Mouse (Mus musculus): ENCODE data around the gene Carns1.

- TF ChIP-seq CTCF (IDR thresholded peaks at IDR 0.05; ENCODE audit: low read depth) (no peak), EP300 (IDR thresholded peaks at IDR 0.05; ENCODE audit: low read depth) (no peak)
These were observed 5.1 kb upstream of the Carns1 start for GRCm38 (mm10) chr19:4180411-4180810.

Measured in heart, postnatal 0 days (tissue).